ENCODE assay signal across 8 mouse cellular contexts in genomic region chr10:75436604-75437217, GRCm38 (mm10). TPM values are rescaled to one million over a fixed set of nuclear protein-coding genes. Genes with fewer than 3 reads are reported as not detected.
A peak's percentile ranks its signal among the peaks of the same experiment; 100 is the strongest.
DNase-seq lines count a peak whose midpoint lies in the region; ATAC-seq lines count a peak whose summit lies in the region.

No protein-coding gene starts in this region.

- H3K4me2 ChIP-seq in hindbrain, embryonic 16.5 days (ENCODE audit: low read length): no peak overlapping the region

- no peaks in the 10 kb centered on the region for H3K9me3 ChIP-seq in hindbrain, embryonic 16.5 days (ENCODE audit: control insufficient read depth, low read length)

- H3K4me3 ChIP-seq in hindbrain, embryonic 16.5 days (ENCODE audit: low read length): no peak overlapping the region

- peak; percentile 65 for DNase-seq in Muller cell, postnatal 12 days (ENCODE audit: inconsistent ontology term)
- peak; percentile 63 for DNase-seq in cerebellum, adult 11-12 months
- peak; percentile 82 for DNase-seq in forelimb bud, embryonic 11.5 days (ENCODE audit: low read depth, low spot score)
- peak; percentile 77 to 96 for DNase-seq in layer of hippocampus, postnatal 25 days (ENCODE audit: extremely low spot score in 1 of 2, low spot score in 1 of 2)
- peak; percentile 89 for DNase-seq in lung, postnatal 25 days (ENCODE audit: low spot score)
- peak; percentile 78 for DNase-seq in retina, postnatal 7 days (ENCODE audit: low read depth, low spot score)
- peak; percentile 66 to 78 for DNase-seq in urinary bladder, adult 18-20 months (ENCODE audit: low spot score in 2 of 2)

- H3K4me1 ChIP-seq in hindbrain, embryonic 16.5 days (ENCODE audit: control insufficient read depth, insufficient read depth, low read depth, low read length): peaks cover 10% of the 10 kb centered on the region

- ATAC-seq in hindbrain, embryonic 16.5 days: peak; percentile 57

- WGBS in hindbrain, embryonic 16.5 days: 22% methylated on average over 3 of the region's 3 CpGs

- no peaks in the 10 kb centered on the region for H3K27me3 ChIP-seq in hindbrain, embryonic 16.5 days (replicated peaks; ENCODE audit: control insufficient read depth, insufficient read depth, low read length)

- H3K36me3 ChIP-seq in hindbrain, embryonic 16.5 days (ENCODE audit: control insufficient read depth, insufficient read depth, low read length): no peaks in the 10 kb centered on the region

- H3K27ac ChIP-seq in hindbrain, embryonic 16.5 days (ENCODE audit: low read depth, low read length): no peak overlapping the region

- H3K9ac ChIP-seq in hindbrain, embryonic 16.5 days (ENCODE audit: low read depth, low read length): no peak overlapping the region

RNA-seq across cellular contexts. Expression of gene Upb1, which starts 35.8 kb away (rescaled TPM):
- 0.36 and 0.39 TPM in 2 replicates for polyA plus RNA-seq in hindbrain, embryonic 16.5 days (2015; fragmentation: Nextera tagmentation; extraction: Ambion mirVana)
- under 1 TPM; 0.10 to 0.54 TPM for total RNA-seq in layer of hippocampus, postnatal 25 days (2021)
